19 mouse cellular contexts compared by ENCODE assay signal in the genomic region with DNA sequence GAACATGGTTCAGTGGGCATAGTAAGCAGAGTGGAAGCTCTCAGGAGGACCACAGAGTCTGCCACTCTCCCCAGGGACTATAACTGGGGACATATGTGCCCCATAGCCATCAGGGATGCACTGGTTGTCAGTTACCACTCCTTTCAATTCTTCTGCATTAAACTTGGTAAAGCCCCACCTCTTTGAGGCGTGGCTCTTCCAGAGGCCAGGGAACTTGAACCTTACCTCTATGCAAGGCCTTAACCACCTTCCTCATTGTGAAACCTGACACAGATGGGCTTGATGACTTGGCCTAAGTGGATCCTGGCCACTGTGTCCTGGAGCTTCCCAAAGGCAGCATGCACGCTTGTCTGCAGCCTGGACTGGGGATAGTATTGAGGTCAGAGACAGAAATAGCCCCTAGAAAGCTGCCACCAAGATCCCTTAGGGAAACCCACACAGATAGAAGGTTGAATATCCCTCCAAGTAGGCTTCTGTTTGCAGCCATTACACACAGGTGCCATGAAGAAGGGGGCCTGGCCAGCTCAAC. TPM values are rescaled to one million over a fixed set of nuclear protein-coding genes. Genes with fewer than 3 reads are reported as not detected.
DNase-seq lines count a peak whose midpoint lies in the region; ATAC-seq and TF ChIP-seq lines count a peak whose summit lies in the region.
"Had no signal": no experiment of that assay in that cellular context is flagged by ENCODE, and none has a peak within 500 bp of the region (broad histone marks: within the 10 kb centered on the region; RNA-seq: fewer than 3 reads in every experiment).

No protein-coding gene starts in this region.

- ATAC-seq in intestine, embryonic 16.5 days = 0 out of 2 replicates have a peak, but pooled peaks have one; percentile 10
- ATAC-seq in forebrain, embryonic 12.5 days (ENCODE audit: low FRiP score) = no peak
- ATAC-seq in midbrain, embryonic 14.5 days (ENCODE audit: low FRiP score, low TSS enrichment) = no peak

- WGBS in bone marrow, adult 2 months = 57% methylated on average over 2 of the region's 2 CpGs
- WGBS in intestine, embryonic 16.5 days = 79% methylated on average over 2 of the region's 2 CpGs
- 79% methylated on average over 2 of the region's 2 CpGs for WGBS in forebrain, embryonic 12.5 days
- WGBS in midbrain, embryonic 14.5 days = 91% methylated on average over 2 of the region's 2 CpGs

- no peak for TF ChIP-seq CTCF in bone marrow, adult 2 months (IDR thresholded peaks at IDR 0.05; ENCODE audit: control insufficient read depth, insufficient read depth, low read length)

- H3K9me3 ChIP-seq in intestine, embryonic 16.5 days (ENCODE audit: control insufficient read depth, low read length) = no peaks in the 10 kb centered on the region
- no peaks in the 10 kb centered on the region for H3K9me3 ChIP-seq in forebrain, embryonic 12.5 days
- H3K9me3 ChIP-seq in midbrain, embryonic 14.5 days (ENCODE audit: control insufficient read depth, low read length) = no peaks in the 10 kb centered on the region
- H3K9me3 ChIP-seq: embryonic facial prominence, embryonic 15.5 days; G1E; limb, embryonic 15.5 days; megakaryocyte, embryonic 14.5 days; neural tube, embryonic 13.5 days; stomach, embryonic 15.5 days had no signal

- peaks cover 3% of the 10 kb centered on the region; the same call in 1 of the 2 replicates for H3K4me1 ChIP-seq in bone marrow, adult 2 months (ENCODE audit: control insufficient read depth, insufficient read depth, low read length)
- H3K4me1 ChIP-seq in intestine, embryonic 16.5 days (ENCODE audit: control insufficient read depth, insufficient read depth, low read length) = peaks cover 28% of the 10 kb centered on the region
- peaks cover 24% of the 10 kb centered on the region for H3K4me1 ChIP-seq in forebrain, embryonic 12.5 days
- H3K4me1 ChIP-seq in midbrain, embryonic 14.5 days (ENCODE audit: control insufficient read depth, insufficient read depth, low read length) = peaks cover 10% of the 10 kb centered on the region

- no peak for TF ChIP-seq POLR2A in bone marrow, adult 2 months (IDR thresholded peaks at IDR 0.05; ENCODE audit: borderline replicate concordance, control insufficient read depth, low read depth, low read length)

- H3K9ac ChIP-seq in intestine, embryonic 16.5 days (ENCODE audit: low read depth, low read length) = no peak overlapping the region
- no peak overlapping the region for H3K9ac ChIP-seq in forebrain, embryonic 12.5 days
- no peak overlapping the region for H3K9ac ChIP-seq in midbrain, embryonic 14.5 days (replicated peaks; ENCODE audit: low read length)
- H3K9ac ChIP-seq: embryonic facial prominence, embryonic 15.5 days; limb, embryonic 15.5 days; neural tube, embryonic 13.5 days; stomach, embryonic 15.5 days had no signal

- H3K4me3 ChIP-seq in bone marrow, adult 2 months (replicated peaks; ENCODE audit: control insufficient read depth, low read depth, low read length) = no peak overlapping the region
- H3K4me3 ChIP-seq in intestine, embryonic 16.5 days (ENCODE audit: low read length) = no peak overlapping the region
- H3K4me3 ChIP-seq in forebrain, embryonic 12.5 days (replicated peaks) = no peak overlapping the region
- H3K4me3 ChIP-seq in midbrain, embryonic 14.5 days (replicated peaks; ENCODE audit: low read depth, low read length) = no peak overlapping the region
- H3K4me3 ChIP-seq: embryonic facial prominence, embryonic 15.5 days; limb, embryonic 15.5 days; neural tube, embryonic 13.5 days; stomach, embryonic 15.5 days had no signal

- H3K4me2 ChIP-seq in intestine, embryonic 16.5 days (ENCODE audit: low read depth, low read length) = no peak overlapping the region
- no peak overlapping the region for H3K4me2 ChIP-seq in forebrain, embryonic 12.5 days
- no peak overlapping the region for H3K4me2 ChIP-seq in midbrain, embryonic 14.5 days (ENCODE audit: low read length)
- H3K4me2 ChIP-seq: embryonic facial prominence, embryonic 15.5 days; limb, embryonic 15.5 days; neural tube, embryonic 13.5 days; stomach, embryonic 15.5 days had no signal

- peak overlapping the region; percentile 71; the same call in 1 of the 2 replicates for H3K27ac ChIP-seq in bone marrow, adult 2 months (ENCODE audit: control insufficient read depth, insufficient read depth, low read depth, low read length, poor library complexity)
- peak overlapping the region; percentile 45 for H3K27ac ChIP-seq in intestine, embryonic 16.5 days (ENCODE audit: low read length)
- no peak overlapping the region for H3K27ac ChIP-seq in forebrain, embryonic 12.5 days
- no peak overlapping the region for H3K27ac ChIP-seq in midbrain, embryonic 14.5 days (replicated peaks; ENCODE audit: low read depth, low read length)
- H3K27ac ChIP-seq: embryonic facial prominence, embryonic 15.5 days; kidney, postnatal 0 days; limb, embryonic 15.5 days; neural tube, embryonic 13.5 days; stomach, embryonic 15.5 days had no signal

- DNase-seq in heart, adult 11 months = peak; percentile 94
- no peak for DNase-seq in heart, postnatal 4 days
- DNase-seq in 416B (ENCODE audit: low read depth) = peak; percentile 39
- DNase-seq in urinary bladder, postnatal 25 days (ENCODE audit: low spot score) = no peak
- DNase-seq in midbrain, embryonic 14.5 days = no peak
- DNase-seq: adrenal gland, postnatal 10 days; cerebellum, adult 2 months; thymus, postnatal 14 days had no signal

- H3K36me3 ChIP-seq in intestine, embryonic 16.5 days (ENCODE audit: control insufficient read depth, insufficient read depth, low read length) = no peaks in the 10 kb centered on the region
- H3K36me3 ChIP-seq in forebrain, embryonic 12.5 days (replicated peaks) = peaks cover 4% of the 10 kb centered on the region; the same call in 1 of the 2 replicates
- H3K36me3 ChIP-seq in midbrain, embryonic 14.5 days (ENCODE audit: control insufficient read depth, insufficient read depth, low read length) = 0 out of 2 replicates have a peak, but pooled peaks cover 2% of the 10 kb centered on the region
- H3K36me3 ChIP-seq: embryonic facial prominence, embryonic 15.5 days; stomach, embryonic 15.5 days had no signal

- no peaks in the 10 kb centered on the region for H3K27me3 ChIP-seq in intestine, embryonic 16.5 days (replicated peaks; ENCODE audit: control insufficient read depth, insufficient read depth, low read length)
- H3K27me3 ChIP-seq in forebrain, embryonic 12.5 days = peaks cover 6% of the 10 kb centered on the region; the same call in 1 of the 2 replicates
- H3K27me3 ChIP-seq in midbrain, embryonic 14.5 days (ENCODE audit: control insufficient read depth, insufficient read depth, low read length) = no peaks in the 10 kb centered on the region
- H3K27me3 ChIP-seq: embryonic facial prominence, embryonic 15.5 days; limb, embryonic 15.5 days; megakaryocyte, embryonic 14.5 days; stomach, embryonic 15.5 days had no signal

RNA-seq across cellular contexts. Expression of a gene that starts 2.8 kb away (rescaled TPM):
- 10 to 100 TPM; 82.4 to 88.4 TPM for total RNA-seq in heart, postnatal 4 days (2021)
- 31.9 and 39.0 TPM in 2 replicates for polyA plus RNA-seq in bone marrow, adult 2 months (2011; ENCODE audit: insufficient read depth, insufficient read length, low replicate concordance, missing spikeins)
- polyA plus RNA-seq in intestine, embryonic 16.5 days (2015; fragmentation: Nextera tagmentation; extraction: Ambion mirVana) = 124 and 128 TPM in 2 replicates
- polyA plus RNA-seq in forebrain, embryonic 12.5 days (2016; fragmentation: Nextera tagmentation; extraction: Ambion mirVana) = 185 and 188 TPM in 2 replicates
- 219 and 239 TPM in 2 replicates for polyA plus RNA-seq in midbrain, embryonic 14.5 days (2014; fragmentation: Nextera tagmentation; extraction: Ambion mirVana)

RNA-seq across cellular contexts. Expression of a gene that starts 29.9 kb away (rescaled TPM):
- under 1 TPM; 0.41 to 0.54 TPM for total RNA-seq in heart, postnatal 4 days (2021)
- polyA plus RNA-seq in bone marrow, adult 2 months (2011; ENCODE audit: insufficient read depth, insufficient read length, low replicate concordance, missing spikeins) = 0.47 TPM in 1 of 2 replicates, not detected in the other
- 0.39 and 0.56 TPM in 2 replicates for polyA plus RNA-seq in intestine, embryonic 16.5 days (2015; fragmentation: Nextera tagmentation; extraction: Ambion mirVana)
- 0.60 and 0.83 TPM in 2 replicates for polyA plus RNA-seq in forebrain, embryonic 12.5 days (2016; fragmentation: Nextera tagmentation; extraction: Ambion mirVana)
- 0.49 and 0.72 TPM in 2 replicates for polyA plus RNA-seq in midbrain, embryonic 14.5 days (2014; fragmentation: Nextera tagmentation; extraction: Ambion mirVana)
- total RNA-seq: granulocyte monocyte progenitor cell, adult 5-6 weeks had no signal
- polyA plus RNA-seq: G1E had no signal

RNA-seq across cellular contexts. Expression of a gene that starts 40.3 kb away (rescaled TPM):
- 10 to 100 TPM; 36.5 to 41.4 TPM for total RNA-seq in heart, postnatal 4 days (2021)
- polyA plus RNA-seq in bone marrow, adult 2 months (2011; ENCODE audit: insufficient read depth, insufficient read length, low replicate concordance, missing spikeins) = 7.9 and 16.0 TPM in 2 replicates
- polyA plus RNA-seq in intestine, embryonic 16.5 days (2015; fragmentation: Nextera tagmentation; extraction: Ambion mirVana) = 29.8 and 34.8 TPM in 2 replicates
- 86.9 and 88.2 TPM in 2 replicates for polyA plus RNA-seq in forebrain, embryonic 12.5 days (2016; fragmentation: Nextera tagmentation; extraction: Ambion mirVana)
- polyA plus RNA-seq in midbrain, embryonic 14.5 days (2014; fragmentation: Nextera tagmentation; extraction: Ambion mirVana) = 100 and 105 TPM in 2 replicates

RNA-seq across cellular contexts. Expression of a gene that starts 41.1 kb away (rescaled TPM):
- under 1 TPM in 1 of 2 experiments, not detected in 1; 0.17 TPM for total RNA-seq in heart, postnatal 4 days (2021)
- polyA plus RNA-seq in bone marrow, adult 2 months (2011; ENCODE audit: insufficient read depth, insufficient read length, low replicate concordance, missing spikeins) = not detected in 2 replicates
- 0.24 TPM in 1 of 2 replicates, not detected in the other for polyA plus RNA-seq in intestine, embryonic 16.5 days (2015; fragmentation: Nextera tagmentation; extraction: Ambion mirVana)
- 0.18 and 0.19 TPM in 2 replicates for polyA plus RNA-seq in forebrain, embryonic 12.5 days (2016; fragmentation: Nextera tagmentation; extraction: Ambion mirVana)
- polyA plus RNA-seq in midbrain, embryonic 14.5 days (2014; fragmentation: Nextera tagmentation; extraction: Ambion mirVana) = 0.74 and 1.3 TPM in 2 replicates
- total RNA-seq: G1E; granulocyte monocyte progenitor cell, adult 5-6 weeks had no signal
- polyA plus RNA-seq: G1E had no signal

Comparison
In these comparisons a context has a peak if more than half of its experiments do, and no peak if none do; other contexts are left out.
1. DNase-seq: peak in heart, adult 11 months (single experiment) and 416B (single experiment); none in heart, postnatal 4 days (single experiment), urinary bladder, postnatal 25 days (single experiment) and midbrain, embryonic 14.5 days (single experiment).
2. H3K27ac ChIP-seq: peak in bone marrow, adult 2 months (single experiment) and intestine, embryonic 16.5 days (single experiment); none in forebrain, embryonic 12.5 days (single experiment) and midbrain, embryonic 14.5 days (single experiment).